ENCODE assay signal across 8 mouse cellular contexts in genomic region chr6:89351441-89352137, GRCm38 (mm10). TPM values are rescaled to one million over a fixed set of nuclear protein-coding genes. Genes with fewer than 3 reads are reported as not detected.
DNase-seq lines count a peak whose midpoint lies in the region; ATAC-seq lines count a peak whose summit lies in the region.

No protein-coding gene starts in this region.

- ATAC-seq in heart, embryonic 11.5 days (replicated peaks; ENCODE audit: insufficient number of reproducible peaks, low FRiP score, low TSS enrichment) = no peak; the same call in 1 of the 2 replicates
- ATAC-seq in midbrain, embryonic 11.5 days (ENCODE audit: low FRiP score) = peak; percentile 54

- peaks cover 4% of the 10 kb centered on the region; the same call in 1 of the 2 replicates for H3K36me3 ChIP-seq in heart, embryonic 11.5 days (ENCODE audit: control insufficient read depth, insufficient read depth, low read length)
- peaks cover 26% of the 10 kb centered on the region for H3K36me3 ChIP-seq in midbrain, embryonic 11.5 days (ENCODE audit: control insufficient read depth, insufficient read depth, low read length)

- no peaks in the 10 kb centered on the region for H3K9me3 ChIP-seq in heart, embryonic 11.5 days (replicated peaks; ENCODE audit: control insufficient read depth, low read length)
- no peaks in the 10 kb centered on the region for H3K9me3 ChIP-seq in midbrain, embryonic 11.5 days (ENCODE audit: control insufficient read depth, low read length)

- DNase-seq in left cerebral cortex, postnatal 4 days = peak; percentile 65
- DNase-seq in left cerebral cortex, postnatal 36 days (ENCODE audit: low spot score in 2 of 2) = no peak
- DNase-seq in embryo, embryonic 11 days = peak; percentile 64
- peak; percentile 50 to 74 for DNase-seq in kidney, adult 8-10 months
- DNase-seq in midbrain, embryonic 11.5 days (ENCODE audit: low spot score, missing footprints) = no peak
- DNase-seq in thymus, postnatal 0 days (ENCODE audit: low spot score) = no peak
- DNase-seq in frontal cortex, adult 2 months (ENCODE audit: extremely low spot score in 1 of 2, low spot score in 1 of 2) = no peak

- 0 out of 2 replicates have a peak overlapping the region, but pooled peaks have one; percentile 43 for H3K9ac ChIP-seq in heart, embryonic 11.5 days (ENCODE audit: low read depth, low read length)
- 0 out of 2 replicates have a peak overlapping the region, but pooled peaks have one; percentile 9 for H3K9ac ChIP-seq in midbrain, embryonic 11.5 days (ENCODE audit: low read length)

- 40% methylated on average over 5 of the region's 5 CpGs for WGBS in heart, embryonic 11.5 days (ENCODE audit: insufficient replicate concordance)
- WGBS in midbrain, embryonic 11.5 days = 37% methylated on average over 5 of the region's 5 CpGs

- peaks cover 52% of the 10 kb centered on the region for H3K4me1 ChIP-seq in heart, embryonic 11.5 days (ENCODE audit: control insufficient read depth, insufficient read depth, low read length)
- peaks cover 27% of the 10 kb centered on the region for H3K4me1 ChIP-seq in midbrain, embryonic 11.5 days (ENCODE audit: control insufficient read depth, insufficient read depth, low read length)

- H3K27me3 ChIP-seq in heart, embryonic 11.5 days (ENCODE audit: control insufficient read depth, insufficient read depth, low read length) = no peaks in the 10 kb centered on the region
- H3K27me3 ChIP-seq in midbrain, embryonic 11.5 days (ENCODE audit: control insufficient read depth, insufficient read depth, low read length) = no peaks in the 10 kb centered on the region

- intact Hi-C loops in left cerebral cortex, postnatal 4 days (cut with DNase I) = no loop called here
- intact Hi-C loops in left cerebral cortex, postnatal 36 days (cut with DNase I) = no loop called here

- H3K27ac ChIP-seq in heart, embryonic 11.5 days (ENCODE audit: low read depth, low read length) = peak overlapping the region; percentile 59
- peak overlapping the region; percentile 57 for H3K27ac ChIP-seq in midbrain, embryonic 11.5 days (ENCODE audit: low read depth, low read length)

- no peak overlapping the region for H3K4me3 ChIP-seq in heart, embryonic 11.5 days (ENCODE audit: low read depth, low read length)
- no peak overlapping the region for H3K4me3 ChIP-seq in midbrain, embryonic 11.5 days (ENCODE audit: low read depth, low read length)

- H3K4me2 ChIP-seq in heart, embryonic 11.5 days = no peak overlapping the region
- no peak overlapping the region; the same call in 1 of the 2 replicates for H3K4me2 ChIP-seq in midbrain, embryonic 11.5 days

RNA-seq across cellular contexts. Expression of gene Plxna1, which starts 10.8 kb away (rescaled TPM):
- 100 to 1,000 TPM; 188 to 193 TPM for total RNA-seq in left cerebral cortex, postnatal 4 days (2021)
- 10 to 100 TPM; 56.2 to 70.4 TPM for total RNA-seq in left cerebral cortex, postnatal 36 days (2021)
- polyA plus RNA-seq in heart, embryonic 11.5 days (2014; fragmentation: Nextera tagmentation; extraction: Ambion mirVana) = 8.9 and 9.9 TPM in 2 replicates
- 24.5 and 29.1 TPM in 2 replicates for polyA plus RNA-seq in midbrain, embryonic 11.5 days (2014; fragmentation: Nextera tagmentation; extraction: Ambion mirVana)
- polyA plus RNA-seq in thymus, postnatal 0 days (2015; fragmentation: Nextera tagmentation; extraction: Ambion mirVana) = 9.8 and 11.1 TPM in 2 replicates
- polyA plus RNA-seq in frontal cortex, adult 2 months (2012; rRNA removed) = 30.0 and 36.6 TPM in 2 replicates

Comparison
In these comparisons a context has a peak if more than half of its experiments do, and no peak if none do; other contexts are left out.
1. DNase-seq: peak in left cerebral cortex, postnatal 4 days (single experiment), embryo, embryonic 11 days (single experiment) and kidney, adult 8-10 months (2 of 2); none in left cerebral cortex, postnatal 36 days (0 of 2), midbrain, embryonic 11.5 days (single experiment), thymus, postnatal 0 days (single experiment) and frontal cortex, adult 2 months (0 of 2).